Comparison of ENCODE assay signal across 22 mouse cellular contexts in genomic region chr2:28892796-28893195, GRCm38 (mm10). TPM values are rescaled to one million over a fixed set of nuclear protein-coding genes. Genes with fewer than 3 reads are reported as not detected.
"Had no signal": no experiment of that assay in that cellular context is flagged by ENCODE, and none has a peak within 500 bp of the region (broad histone marks: within the 10 kb centered on the region; RNA-seq: fewer than 3 reads in every experiment).

No protein-coding gene starts in this region.

- H3K9ac ChIP-seq: hindbrain, embryonic 15.5 days; limb, embryonic 13.5 days; liver, embryonic 14.5 days; liver, postnatal 0 days; lung, embryonic 14.5 days had no signal

- H3K27me3 ChIP-seq: hindbrain, embryonic 15.5 days; limb, embryonic 13.5 days had no signal

- DNase-seq: kidney, postnatal 4 days; layer of hippocampus, adult 9-11 months; liver; liver, postnatal 0 days; lung, embryonic 14.5 days; thymus, postnatal 25 days had no signal

- H3K27ac ChIP-seq: hindbrain, embryonic 15.5 days; kidney, postnatal 0 days; layer of hippocampus, adult 2 months; limb, embryonic 10.5 days; limb, embryonic 13.5 days; liver, embryonic 14.5 days; macrophage had no signal

- H3K9me3 ChIP-seq: hindbrain, embryonic 15.5 days; limb, embryonic 10.5 days; limb, embryonic 13.5 days had no signal

- H3K4me3 ChIP-seq: hindbrain, embryonic 15.5 days; layer of hippocampus, adult 2 months; limb, embryonic 10.5 days; limb, embryonic 13.5 days had no signal

- H3K4me2 ChIP-seq: hindbrain, embryonic 15.5 days; limb, embryonic 13.5 days; lung, embryonic 14.5 days had no signal

- ATAC-seq: intestine, postnatal 0 days; liver, postnatal 0 days; lung, postnatal 0 days had no signal

- H3K4me1 ChIP-seq: hindbrain, embryonic 15.5 days; limb, embryonic 10.5 days; limb, embryonic 13.5 days had no signal

RNA-seq across cellular contexts. Expression of gene Barhl1, which starts 23.7 kb away (rescaled TPM):
- total RNA-seq: layer of hippocampus, adult 2 months; layer of hippocampus, postnatal 25 days; left cerebral cortex, adult 18-20 months; left cerebral cortex, postnatal 25 days; megakaryocyte, adult 5-6 weeks had no signal
- polyA plus RNA-seq: intestine, embryonic 14.5 days; intestine, postnatal 0 days; kidney, postnatal 0 days; limb, embryonic 10.5 days; liver, embryonic 14.5 days; liver, postnatal 0 days; lung, embryonic 14.5 days; macrophage; small intestine, adult 2 months; thymus, postnatal 0 days had no signal
